Mouse (Mus musculus) erythroblast, embryonic 14.5 days (primary cell): ENCODE measurements around the gene Wfdc3.

Experiments used
- GATA1 ChIP-seq: IDR thresholded peaks from 2 replicates; pipeline ENCODE4 v1.6.1; 2012; ENCODE audit warnings: low read length, inconsistent platforms, mixed read lengths
- TAL1 ChIP-seq: IDR thresholded peaks from 3 replicates; pipeline ENCODE4 v1.6.1; 2012; ENCODE audit warnings: low read length, inconsistent platforms, mixed read lengths

- TF ChIP-seq GATA1 (no peak), TAL1 (no peak)
Measured at GRCm38 (mm10) chr2:164769258-164770037, 23.7 kb upstream of the Wfdc3 start, which contains the start of gene Ube2c.
